Mouse (Mus musculus): ENCODE data around the gene Sf3a1.
A peak's percentile ranks its signal among the peaks of the same experiment; 100 is the strongest.
"Not testable (repeated sequence)": the region's sequence is repeated elsewhere in the genome, so short reads cannot be mapped to it uniquely, and the experiment has no call there.

The Sf3a1 gene

DNA sequence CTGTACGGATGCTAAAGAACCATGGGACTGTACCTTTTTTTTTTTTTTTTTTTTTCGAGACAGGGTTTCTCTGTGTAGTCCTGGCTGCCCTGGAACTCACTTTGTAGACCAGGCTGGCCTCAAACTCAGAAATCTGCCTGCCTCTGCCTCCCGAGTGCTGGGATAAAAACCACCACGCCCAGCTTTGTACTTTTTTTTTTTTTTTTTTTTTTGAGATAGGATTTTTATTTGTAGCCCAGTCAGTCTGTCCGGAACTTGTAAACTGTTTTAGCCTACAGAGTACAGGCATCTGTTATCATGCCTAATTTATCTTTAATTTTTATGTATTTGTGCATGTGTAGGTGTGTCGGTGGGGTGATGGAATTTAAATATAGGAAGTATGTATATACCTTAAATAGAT is 25.3 kb downstream of the Sf3a1 start:
- DNase-seq (ENCODE audit: low read depth, low spot score): not testable (repeated sequence)

DNA sequence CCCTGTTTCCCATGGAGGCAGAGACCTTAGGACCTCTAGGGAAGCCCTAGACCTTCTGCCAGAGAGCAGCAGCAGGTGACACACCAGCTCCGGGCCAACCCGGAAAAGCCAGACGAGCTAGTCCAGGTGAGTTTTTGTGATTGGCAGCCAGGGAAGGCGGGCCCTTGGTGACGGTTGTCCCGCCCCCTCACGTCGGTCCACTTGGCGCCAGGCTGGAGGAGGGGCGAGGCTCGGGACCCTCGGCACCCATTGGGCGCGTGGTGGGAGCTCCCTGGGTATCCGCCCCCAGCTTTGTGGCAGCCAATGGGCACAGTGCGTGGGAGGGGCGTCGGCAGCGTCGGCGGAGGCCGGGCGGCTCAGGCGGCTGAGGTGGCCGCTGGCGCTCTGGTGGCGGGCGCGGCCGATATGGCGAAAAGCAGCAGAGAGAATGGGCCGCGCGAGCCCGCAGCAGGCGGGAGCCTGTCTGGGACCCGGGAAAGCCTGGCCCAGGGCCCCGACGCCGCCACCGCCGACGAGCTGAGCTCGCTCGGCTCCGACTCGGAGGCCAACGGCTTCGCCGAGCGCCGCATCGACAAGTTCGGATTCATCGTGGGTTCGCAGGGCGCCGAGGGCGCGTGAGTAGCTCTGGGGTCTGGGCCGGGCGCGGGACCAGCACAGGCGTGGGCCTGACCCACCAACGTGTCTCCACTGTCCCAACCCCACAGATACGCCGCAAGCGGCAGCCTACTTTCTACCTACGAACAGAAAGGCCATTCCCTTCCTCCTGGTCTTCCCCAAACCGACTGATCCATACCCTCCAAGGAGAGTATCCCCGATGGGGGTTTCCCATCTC is 26.6 kb downstream of the Sf3a1 start, which contains the start of gene Tbc1d10a:
Gene Tbc1d10a, plus strand, starts transcription at position 304 of the 832 bp plus-strand sequence.
- DNase-seq (ENCODE audit: low read depth, low spot score): peak; percentile 95

DNA sequence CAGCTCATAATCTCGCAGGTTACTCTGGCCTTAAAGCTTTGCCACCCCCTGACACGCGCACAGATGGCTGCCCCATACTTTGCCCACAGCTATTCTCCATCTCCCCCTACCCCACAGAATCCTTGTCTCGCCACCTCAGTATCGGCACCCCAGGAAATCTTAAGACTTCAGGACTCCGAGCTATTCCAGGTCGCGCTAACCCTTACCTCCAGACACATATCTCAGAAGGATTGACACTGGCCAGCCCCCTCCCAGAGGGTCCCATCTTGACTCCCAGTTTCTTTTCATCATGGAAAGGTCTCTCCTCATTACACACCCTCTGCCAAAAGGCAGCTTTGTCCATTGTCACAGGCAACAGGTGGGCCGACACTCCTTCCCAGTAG is 27.2 kb downstream of the Sf3a1 start:
- no peak for DNase-seq (ENCODE audit: low read depth, low spot score)

DNA sequence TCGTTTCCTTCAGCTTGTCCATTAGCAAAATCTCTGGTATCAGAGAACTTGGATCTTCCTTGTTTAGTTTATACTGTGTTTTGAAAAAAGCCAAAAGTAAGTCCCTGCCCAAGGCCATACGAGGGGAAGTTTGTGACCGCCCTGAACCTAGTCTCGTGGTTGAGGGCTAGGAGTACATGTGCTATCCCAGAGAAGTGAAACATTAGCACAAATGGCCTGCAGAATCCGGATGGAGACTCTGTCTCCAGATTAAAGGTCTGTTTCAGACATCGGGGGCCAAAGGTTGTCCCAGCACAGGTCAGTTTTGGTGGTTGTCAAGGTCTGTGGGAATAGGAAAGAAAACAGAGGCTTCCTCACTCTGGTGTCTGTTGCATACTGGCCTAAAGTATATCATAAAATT is 29.0 kb downstream of the Sf3a1 start:
- no peak for DNase-seq (ENCODE audit: low read depth, low spot score)

DNA sequence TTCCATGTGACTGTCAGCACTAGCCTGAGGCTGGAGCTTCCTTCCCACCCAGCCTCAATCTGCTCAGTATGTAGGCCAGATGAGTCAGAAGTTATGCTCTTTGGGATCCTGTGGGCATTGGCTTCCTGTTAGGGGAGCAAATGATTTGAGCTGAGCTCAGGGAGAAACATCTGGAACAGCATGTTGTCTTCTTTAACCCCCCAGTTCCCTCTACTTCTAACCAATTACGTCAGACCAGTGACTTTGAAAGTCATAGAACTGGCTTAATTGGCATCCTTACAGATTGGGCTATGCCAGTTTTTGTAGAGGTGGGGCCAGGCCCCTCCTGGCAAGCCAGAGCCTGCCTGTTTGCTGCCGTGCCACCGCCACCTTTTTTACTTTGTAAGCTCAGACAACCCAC is 30.5 kb downstream of the Sf3a1 start:
- DNase-seq (ENCODE audit: low read depth, low spot score): no peak

DNA sequence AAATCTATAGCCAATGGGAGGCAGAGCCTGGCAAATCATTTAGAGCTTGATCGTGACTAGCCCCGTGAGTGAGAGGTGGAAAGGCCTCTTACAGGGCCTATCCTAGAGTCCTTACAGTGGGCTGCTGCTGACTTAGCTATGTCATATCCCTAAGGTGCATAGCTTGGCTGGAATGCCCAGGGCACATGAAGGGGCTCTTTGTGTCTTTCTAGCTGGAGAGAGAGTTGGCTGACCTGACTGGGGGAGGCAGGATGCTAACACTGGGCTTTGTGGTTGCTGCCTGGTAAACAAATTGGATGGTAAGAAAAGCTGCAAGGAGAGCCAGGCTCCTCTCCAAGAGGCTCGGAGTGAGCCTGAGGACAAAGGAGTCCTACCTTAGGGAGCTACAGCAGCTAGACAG is 32.6 kb downstream of the Sf3a1 start:
- DNase-seq (ENCODE audit: low read depth, low spot score): no peak

DNA sequence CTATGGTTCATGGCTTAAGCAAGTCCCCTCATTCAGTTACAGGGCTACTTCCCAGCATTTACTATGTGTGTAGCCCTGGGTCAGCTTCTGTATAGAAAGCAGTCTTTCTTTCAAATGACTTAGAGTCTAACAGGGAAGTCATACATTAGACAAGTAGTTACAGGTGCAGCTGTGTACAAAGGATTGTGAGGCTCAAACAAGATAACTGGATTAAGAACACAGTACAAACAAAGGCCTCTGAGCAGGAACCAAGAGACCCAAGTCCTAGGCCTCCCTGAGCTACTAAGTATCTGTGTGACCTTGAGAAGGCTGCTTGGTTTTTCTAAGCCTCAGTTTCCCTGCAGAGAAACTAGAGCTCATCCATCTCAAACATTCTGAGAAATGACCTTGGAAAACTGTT is 33.3 kb downstream of the Sf3a1 start:
- DNase-seq (ENCODE audit: low read depth, low spot score): no peak

DNA sequence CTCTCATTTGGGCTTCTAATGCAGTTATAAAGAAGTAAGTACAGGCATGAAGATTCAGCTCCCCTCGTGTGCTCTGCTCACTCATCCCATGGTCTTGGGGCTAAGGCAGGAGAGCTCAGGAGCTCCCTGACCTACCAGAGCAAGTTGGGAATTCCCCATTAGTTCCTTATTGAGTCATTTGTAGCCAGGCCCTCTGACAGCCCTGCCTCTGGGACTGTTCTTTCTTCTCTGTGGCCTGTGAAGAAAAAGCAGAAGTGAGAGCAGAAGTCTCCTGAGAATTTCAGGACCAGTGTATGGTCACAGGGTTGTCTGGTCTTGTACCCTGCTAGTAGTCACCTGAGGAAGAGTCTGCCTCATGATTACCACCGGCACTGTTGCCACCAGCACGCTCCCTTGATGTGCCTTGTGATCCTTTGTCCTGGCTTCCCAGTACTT is 35.5 kb downstream of the Sf3a1 start:
- DNase-seq (ENCODE audit: low read depth, low spot score): no peak

DNA sequence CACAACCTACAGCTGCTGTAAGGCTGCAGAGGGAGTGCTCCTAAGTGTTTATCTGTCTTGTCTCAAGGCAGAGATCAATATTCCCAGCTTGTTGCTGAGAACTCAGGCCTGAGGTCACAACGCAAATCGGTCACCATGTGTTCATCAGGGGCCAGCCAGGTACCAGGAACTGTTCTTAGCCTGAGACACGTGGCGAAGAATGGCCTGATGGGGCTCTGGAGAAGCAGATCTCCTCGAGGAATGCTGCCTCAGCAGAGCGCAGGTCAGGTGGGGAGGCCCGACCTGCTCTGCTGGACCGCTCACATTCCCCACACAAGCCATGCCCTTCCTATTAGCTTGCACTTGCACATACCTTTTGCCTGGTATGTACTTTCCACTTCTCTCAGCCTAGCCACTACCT is 36.5 kb downstream of the Sf3a1 start:
- DNase-seq (ENCODE audit: low read depth, low spot score): no peak

DNA sequence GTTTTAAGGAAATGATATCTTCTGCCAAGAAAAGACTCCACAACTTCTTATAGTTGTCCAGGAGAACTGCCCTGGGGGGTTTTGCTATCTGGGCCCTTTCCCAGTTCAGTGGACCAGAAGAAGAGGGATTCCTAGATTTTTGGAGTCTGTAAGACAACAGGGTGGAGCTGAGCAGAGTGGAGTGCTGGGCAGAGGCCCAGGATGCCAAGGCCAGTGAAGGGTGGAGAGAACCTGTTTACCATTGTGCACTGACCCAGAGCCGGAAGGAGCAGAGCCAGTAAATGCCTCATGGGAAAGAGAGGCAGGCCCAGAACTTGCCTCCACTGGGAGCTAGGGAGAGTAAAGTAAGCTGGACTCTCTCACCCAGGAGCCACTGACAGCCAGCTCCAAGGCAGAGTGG is 37.5 kb downstream of the Sf3a1 start:
- DNase-seq (ENCODE audit: low read depth, low spot score): no peak

DNA sequence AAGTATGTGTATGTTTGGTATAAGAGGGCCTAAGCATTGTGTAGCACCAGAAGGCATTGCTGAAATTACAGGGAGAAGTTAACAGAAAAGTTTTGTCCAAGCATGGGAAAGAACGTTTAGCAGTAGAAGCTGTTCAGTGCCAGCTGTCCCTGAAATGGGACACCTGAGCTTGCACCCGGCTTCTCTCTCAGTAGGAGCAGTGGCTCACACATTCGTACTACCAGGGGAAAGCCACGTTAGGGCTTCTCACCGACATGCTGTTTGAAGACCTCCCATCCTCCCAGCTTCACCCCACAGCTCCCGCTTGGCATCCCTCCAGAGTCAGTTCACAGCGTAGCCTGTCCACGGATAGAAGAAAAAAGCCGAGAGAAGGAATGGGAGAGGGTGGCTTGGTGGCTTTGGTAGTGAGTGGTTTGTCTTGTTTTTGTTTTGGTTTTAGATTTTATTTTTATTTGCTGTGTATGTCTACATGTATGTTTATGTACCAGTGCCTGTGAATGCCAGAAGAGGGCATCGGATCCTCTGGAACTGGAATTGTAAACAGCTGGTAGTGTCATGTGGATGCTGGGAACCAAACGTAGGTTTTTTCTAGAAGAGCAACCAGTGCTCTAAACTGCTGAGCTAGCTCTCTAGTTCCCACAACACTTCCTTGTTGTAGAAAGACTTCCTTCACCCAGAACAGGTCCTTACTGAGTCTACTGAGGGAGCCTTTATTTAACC is 42.0 kb downstream of the Sf3a1 start:
- DNase-seq (ENCODE audit: low read depth, low spot score): no peak

DNA sequence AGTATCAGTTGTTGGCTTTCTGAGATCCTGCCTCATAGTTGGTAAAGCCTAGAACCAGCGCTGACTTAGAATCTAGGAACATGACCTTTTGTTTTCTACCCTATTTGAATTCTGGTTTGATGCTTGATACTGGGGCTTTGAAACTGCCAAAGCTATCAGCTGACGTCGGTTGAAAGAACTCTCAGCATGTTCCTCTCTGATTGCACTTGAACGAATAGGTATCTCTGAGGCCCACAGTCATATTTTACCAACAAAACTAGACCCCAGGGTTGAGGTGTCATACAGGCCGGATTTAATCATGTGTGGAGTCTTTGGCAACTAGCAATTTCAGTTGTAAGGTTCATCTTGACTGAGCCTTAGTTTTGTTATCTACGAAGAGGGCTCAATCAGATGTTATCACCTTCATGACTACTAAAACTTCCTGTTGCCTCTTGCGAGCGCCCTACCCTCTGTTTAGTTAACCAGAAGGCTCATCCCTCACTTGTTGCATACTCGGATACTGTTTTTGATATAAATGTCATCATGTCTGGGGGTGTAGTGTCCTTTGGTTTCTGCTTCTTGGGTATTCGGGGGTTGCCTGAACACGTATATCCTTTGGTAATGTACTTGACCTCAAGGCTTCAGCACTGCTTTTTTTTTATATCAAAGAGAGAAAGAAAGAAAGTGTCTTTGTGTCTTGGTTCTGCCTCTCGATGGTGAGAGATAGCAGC is 43.0 kb downstream of the Sf3a1 start:
- DNase-seq (ENCODE audit: low read depth, low spot score): no peak

DNA sequence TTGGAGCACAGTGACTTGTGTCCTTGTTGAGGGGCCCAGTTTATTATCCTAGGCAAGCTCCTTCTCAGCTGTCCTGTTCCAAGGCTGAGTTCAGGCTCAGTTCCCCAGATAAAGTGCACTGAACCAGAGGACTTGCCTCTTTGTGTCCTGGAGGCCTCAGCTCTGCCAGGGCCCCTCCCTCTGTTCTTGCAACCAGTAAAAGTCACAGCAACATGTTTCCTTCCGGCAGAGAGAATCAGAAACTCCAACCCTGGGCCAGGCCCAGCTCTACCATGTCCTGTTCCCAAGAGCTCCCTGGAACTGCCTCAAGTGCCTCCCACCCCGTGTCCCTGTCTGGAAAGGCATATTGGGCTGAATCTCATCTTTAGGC is 43.5 kb downstream of the Sf3a1 start:
- DNase-seq (ENCODE audit: low read depth, low spot score): no peak

DNA sequence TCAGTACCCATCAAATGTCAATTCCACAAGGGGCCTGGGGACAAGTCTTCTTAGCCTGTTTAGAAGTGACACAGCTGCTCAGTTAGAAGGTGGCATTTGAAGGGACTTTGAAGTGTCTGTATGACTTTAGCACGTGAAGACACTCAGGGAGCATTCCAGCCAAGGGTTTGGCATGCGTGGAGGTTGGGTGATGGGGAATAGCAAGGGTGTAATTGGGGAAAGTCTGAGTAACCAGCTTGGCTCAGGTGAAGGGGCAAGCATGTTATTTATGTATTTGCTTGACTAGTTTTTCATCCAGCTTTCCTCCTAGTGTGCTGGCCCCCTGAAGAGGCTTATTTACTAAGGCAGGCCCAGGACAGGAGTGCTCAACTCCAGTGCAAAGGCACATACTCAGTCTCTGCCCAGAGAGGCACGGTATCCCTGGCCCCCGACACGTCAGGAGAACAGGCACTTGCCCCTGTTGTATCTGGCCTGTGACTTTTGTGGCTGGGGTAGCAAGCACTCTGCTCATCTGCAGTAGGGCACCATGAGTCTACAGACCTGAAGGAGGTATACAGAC is 45.0 kb downstream of the Sf3a1 start:
- no peak for DNase-seq (ENCODE audit: low read depth, low spot score)

DNA sequence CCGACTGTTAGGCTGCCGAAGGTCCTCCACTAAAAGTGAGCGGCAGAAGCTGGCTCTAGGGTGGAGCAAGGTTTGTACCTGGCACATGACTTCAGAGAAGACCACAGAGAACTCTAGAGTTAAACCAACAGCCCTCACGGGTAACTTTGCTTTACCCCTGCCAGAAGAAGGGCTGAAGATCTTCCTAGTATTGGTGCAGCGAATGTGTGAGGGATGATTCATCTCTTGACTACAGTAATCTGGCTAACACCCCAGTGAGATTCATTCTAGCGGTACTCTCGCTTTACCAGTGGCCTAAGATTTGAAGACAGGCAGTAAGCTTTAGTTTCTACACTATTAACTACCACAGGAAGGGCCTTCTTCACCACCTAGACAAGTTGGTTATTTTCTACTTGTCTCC is 45.8 kb downstream of the Sf3a1 start:
- DNase-seq (ENCODE audit: low read depth, low spot score): no peak

DNA sequence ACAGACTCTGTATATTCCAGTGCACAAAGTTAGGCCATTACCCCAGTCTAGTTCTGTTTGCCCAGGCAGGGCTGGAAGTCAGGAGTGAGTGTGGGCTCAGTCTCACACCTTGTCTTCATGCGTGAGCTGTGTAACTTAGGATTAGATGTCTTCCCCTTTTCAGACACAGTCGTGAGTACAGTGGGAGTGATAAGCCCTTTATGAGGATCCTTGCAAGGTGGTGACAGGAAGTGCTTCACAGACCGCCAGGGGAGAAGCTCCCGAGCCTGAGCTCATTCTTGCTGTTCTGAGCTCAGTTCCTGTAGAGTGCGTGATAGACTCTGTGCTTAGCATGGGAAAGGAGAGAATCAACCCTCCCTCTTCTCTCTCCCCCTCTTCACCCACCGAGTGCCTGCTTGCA is 46.4 kb downstream of the Sf3a1 start:
- no peak for DNase-seq (ENCODE audit: low read depth, low spot score)

DNA sequence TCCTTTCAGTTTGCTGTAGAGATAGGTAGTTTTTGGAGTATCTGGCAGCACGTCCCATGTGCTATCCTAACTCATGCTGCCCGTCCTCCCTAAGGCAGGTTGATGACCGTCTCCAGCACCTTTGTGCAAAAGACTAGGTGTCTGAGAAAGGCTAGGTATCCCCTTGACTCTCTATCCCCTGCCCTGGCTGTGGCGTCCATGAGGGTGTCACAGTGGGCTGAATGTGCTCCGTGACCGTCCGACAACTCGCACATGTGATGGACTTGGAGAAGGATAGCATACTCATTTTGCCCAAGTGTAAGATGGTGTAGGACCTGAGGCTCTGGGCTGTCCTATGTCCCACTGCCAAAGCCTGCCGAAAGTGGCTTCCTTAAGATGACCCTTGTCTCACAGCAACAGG is 47.5 kb downstream of the Sf3a1 start:
- no peak for DNase-seq (ENCODE audit: low read depth, low spot score)

DNA sequence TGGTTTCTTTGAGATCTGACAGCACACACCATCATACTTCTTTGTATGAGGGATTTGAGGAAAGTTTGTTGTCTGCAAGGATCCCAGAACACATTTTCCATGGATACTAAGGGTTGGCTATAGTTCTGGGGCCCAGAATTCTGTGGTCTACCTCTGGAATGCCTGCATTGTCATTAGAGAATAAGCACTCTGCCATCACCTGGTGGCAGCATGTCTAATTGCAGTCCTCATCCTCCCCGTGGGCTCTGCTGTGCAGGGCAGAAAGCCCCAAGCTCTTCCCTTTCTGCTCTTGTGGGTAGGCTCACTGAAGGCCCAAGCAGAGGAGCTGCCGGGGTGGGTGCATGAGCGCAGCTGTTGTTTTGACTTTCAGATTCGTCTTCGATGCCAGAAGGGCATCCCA is 49.4 kb downstream of the Sf3a1 start:
- no peak for DNase-seq (ENCODE audit: low read depth, low spot score)

DNA sequence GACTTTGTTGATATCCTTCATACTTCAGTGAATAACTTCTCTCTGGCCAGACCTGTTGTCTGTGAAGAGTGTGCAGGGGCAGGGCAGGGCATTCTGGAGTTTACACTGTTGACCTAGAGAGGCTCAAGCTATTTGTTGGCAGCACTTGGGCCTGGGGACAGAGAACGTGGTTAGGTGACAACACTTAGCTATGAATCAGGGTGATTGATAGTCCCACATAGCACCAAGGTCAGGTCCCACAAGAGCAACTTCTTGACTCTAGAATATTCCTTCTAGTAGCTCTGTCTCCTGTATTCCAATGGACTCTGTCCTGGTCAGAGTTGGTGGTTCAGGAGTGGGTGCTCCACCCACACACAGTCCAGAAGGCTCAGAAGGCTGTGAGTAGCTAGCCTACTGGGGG is 50.6 kb downstream of the Sf3a1 start:
- no peak for DNase-seq (ENCODE audit: low read depth, low spot score)

DNA sequence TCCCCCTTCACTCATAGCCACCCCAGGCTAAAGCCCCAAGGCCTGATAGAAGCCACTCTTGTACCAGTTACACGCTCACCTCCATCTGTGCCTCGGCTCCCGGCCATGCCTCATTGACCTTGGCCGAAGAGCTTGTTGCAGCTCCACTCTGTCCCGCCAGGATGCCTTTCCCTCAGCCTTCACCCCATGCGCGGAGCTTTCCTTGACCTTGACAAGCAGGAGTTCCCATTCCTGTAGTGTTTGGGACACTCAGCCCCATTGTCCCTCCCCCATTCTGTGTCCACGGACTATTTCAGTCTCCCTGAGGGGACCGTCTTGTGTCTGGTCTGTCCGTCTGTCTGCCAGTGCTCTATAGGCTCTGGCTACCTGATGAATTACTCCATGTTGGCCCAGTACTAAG is 53.0 kb downstream of the Sf3a1 start:
- DNase-seq (ENCODE audit: low read depth, low spot score): no peak

DNA sequence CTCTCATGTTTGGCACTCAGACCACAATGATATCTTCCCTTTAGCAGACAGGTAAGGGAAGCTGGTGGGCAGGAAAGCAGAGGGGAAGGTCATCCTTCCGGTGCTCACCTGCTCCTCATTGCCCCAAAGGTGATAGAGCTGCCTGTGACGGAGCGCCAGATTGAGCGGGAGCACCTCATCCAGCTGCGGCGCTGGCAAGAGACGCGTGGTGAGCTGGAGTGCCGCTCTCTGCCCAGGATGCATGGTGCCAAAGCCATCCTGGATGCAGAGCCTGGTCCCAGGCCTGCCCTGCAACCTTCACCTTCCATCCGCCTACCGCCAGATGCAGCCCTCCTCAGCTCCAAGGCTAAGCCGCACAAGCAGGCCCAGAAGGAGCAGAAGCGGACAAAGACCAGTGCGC is 54.4 kb downstream of the Sf3a1 start:
- DNase-seq (ENCODE audit: low read depth, low spot score): no peak

DNA sequence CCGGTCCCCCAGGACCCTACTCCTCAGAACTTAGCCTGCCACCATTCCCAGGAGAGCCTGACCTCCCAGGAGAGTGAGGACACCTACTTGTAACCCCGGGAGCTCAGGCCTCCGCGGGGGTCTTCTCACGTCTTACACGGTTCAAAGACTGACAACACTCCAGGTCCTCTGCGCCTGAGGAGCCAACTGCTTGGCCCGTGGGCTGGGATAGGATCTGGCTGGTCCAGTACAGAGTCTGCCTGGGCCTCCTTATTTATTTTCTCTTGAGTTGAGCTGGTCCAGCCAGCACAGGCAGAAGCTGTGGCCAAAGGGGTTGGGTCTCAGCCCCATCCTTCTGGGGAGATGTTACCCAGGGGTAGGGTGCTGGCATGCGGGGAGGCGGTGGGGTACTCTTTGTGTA is 54.9 kb downstream of the Sf3a1 start:
- DNase-seq (ENCODE audit: low read depth, low spot score): no peak

Measured in forelimb bud, embryonic 11.5 days (tissue).